Mouse (Mus musculus) midbrain, embryonic 16.5 days (tissue): ENCODE results near the gene Rhot1. TPM values are rescaled to one million over a fixed set of nuclear protein-coding genes. Genes with fewer than 3 reads are reported as not detected.
A peak's percentile ranks its signal among the peaks of the same experiment; 100 is the strongest.

Source experiments
- ATAC-seq: fragments of 200-750 bp; cut with Nextera tagmentation; 2 replicates; pipeline ENCODE4 v1.8.0; 2017; ENCODE audit warnings: moderate TSS enrichment
- H3K27ac ChIP-seq: fragments of 300-500 bp; sonication (generic); 2 replicates; pipeline ENCODE4 v1.5.1; 2014; ENCODE audit warnings: mild to moderate bottlenecking, low read length, mixed read lengths
- H3K27me3 ChIP-seq: fragments of 300-500 bp; sonication (generic); 2 replicates; pipeline ENCODE4 v1.6.1; 2014; ENCODE audit warnings: low read depth, low read length, mixed read lengths; ENCODE audit not compliant: control insufficient read depth, insufficient read depth
- H3K36me3 ChIP-seq: fragments of 300-500 bp; sonication (generic); 2 replicates; pipeline ENCODE4 v1.6.1; 2014; ENCODE audit warnings: mild to moderate bottlenecking, low read length, moderate library complexity, mixed read lengths; ENCODE audit not compliant: control insufficient read depth, insufficient read depth
- H3K4me1 ChIP-seq: fragments of 300-500 bp; sonication (generic); 2 replicates; pipeline ENCODE4 v1.6.1; 2014; ENCODE audit warnings: mild to moderate bottlenecking, low read length, mixed read lengths; ENCODE audit not compliant: control insufficient read depth, insufficient read depth
- H3K4me2 ChIP-seq: fragments of 300-500 bp; sonication (generic); 2 replicates; pipeline ENCODE4 v1.6.1; 2014; ENCODE audit warnings: mild to moderate bottlenecking, low read length, mixed read lengths
- H3K4me3 ChIP-seq: fragments of 300-500 bp; sonication (generic); 2 replicates; pipeline ENCODE4 v1.5.1; 2014; ENCODE audit warnings: low read depth, mild to moderate bottlenecking, low read length, moderate library complexity, mixed read lengths
- H3K9ac ChIP-seq: fragments of 300-500 bp; sonication (generic); 2 replicates; pipeline ENCODE4 v1.6.1; 2014; ENCODE audit warnings: low read depth, low read length, mixed read lengths
- H3K9me3 ChIP-seq: fragments of 300-500 bp; sonication (generic); replicated peaks from 2 replicates; pipeline ENCODE4 v1.6.1; 2014; ENCODE audit warnings: mild to moderate bottlenecking, low read length, mixed read lengths; ENCODE audit not compliant: control insufficient read depth, poor library complexity, severe bottlenecking
- WGBS: fragments of 180-500 bp; shearing (Covaris S2); extraction: QIAGEN DNeasy Blood & Tissue Kit; methylation state at CpG from one replicate; pipeline ENCODE4 v1.1.7; 2014; 5-methylcytosine and 5-hydroxymethylcytosine counted together
- polyA plus RNA-seq: library from polyadenylated mRNA; unstranded; fragments of >200 nt; fragmentation: Nextera tagmentation; extraction: Ambion mirVana; gene quantifications from 2 replicates; pipeline ENCODE4 v1.2.1, GENCODE M21; 2015

Gene Rhot1
- polyA plus RNA-seq, 1 experiment from 2014 or later, result 70.1 TPM

- Histone ChIP-seq H3K9me3 (no peaks in the 10 kb centered on the region), H3K4me1 (peaks cover 9% of the 10 kb centered on the region; the same call in 1 of the 2 replicates), H3K36me3 (no peaks in the 10 kb centered on the region), H3K27me3 (no peaks in the 10 kb centered on the region), H3K4me2 (no peak overlapping the region), H3K9ac (no peak overlapping the region), H3K27ac (no peak overlapping the region), H3K4me3 (no peak overlapping the region)
- no peak for ATAC-seq
- 75% methylated on average over 2 of the region's 2 CpGs for WGBS
Observed at GRCm38 (mm10) chr11:80291004-80291403, 82.2 kb downstream of the Rhot1 start.

GRCm38 (mm10) chr11:80292463-80292862, 83.6 kb downstream of the Rhot1 start:
- no peak for ATAC-seq
- Histone ChIP-seq H3K4me3 (no peak overlapping the region), H3K9me3 (no peaks in the 10 kb centered on the region), H3K4me1 (peaks cover 9% of the 10 kb centered on the region; the same call in 1 of the 2 replicates), H3K27ac (0 out of 2 replicates have a peak overlapping the region, but pooled peaks have one; percentile 40), H3K36me3 (no peaks in the 10 kb centered on the region), H3K9ac (no peak overlapping the region; the same call in 1 of the 2 replicates), H3K4me2 (no peak overlapping the region), H3K27me3 (no peaks in the 10 kb centered on the region; the same call in 1 of the 2 replicates)
- WGBS, result 17% methylated on average over 7 of the region's 7 CpGs

GRCm38 (mm10) chr11:80295066-80295465, 86.2 kb downstream of the Rhot1 start:
- H3K9ac ChIP-seq, result no peak overlapping the region
- no peaks in the 10 kb centered on the region for H3K9me3 ChIP-seq
- H3K27me3 ChIP-seq, result no peaks in the 10 kb centered on the region; the same call in 1 of the 2 replicates
- H3K4me1 ChIP-seq, result peaks cover 12% of the 10 kb centered on the region
- H3K27ac ChIP-seq, result no peak overlapping the region
- ATAC-seq, result no peak
- H3K36me3 ChIP-seq, result no peaks in the 10 kb centered on the region
- WGBS, result 26% methylated on average over 9 of the region's 9 CpGs
- H3K4me3 ChIP-seq, result no peak overlapping the region
- H3K4me2 ChIP-seq, result no peak overlapping the region

- ATAC-seq, result no peak
- H3K4me3 ChIP-seq, result no peak overlapping the region
- no peak overlapping the region for H3K27ac ChIP-seq
- H3K4me1 ChIP-seq, result peaks cover 15% of the 10 kb centered on the region
- no peaks in the 10 kb centered on the region for H3K36me3 ChIP-seq
- no peaks in the 10 kb centered on the region for H3K9me3 ChIP-seq
- WGBS, result 19% methylated on average over 14 of the region's 14 CpGs
- no peak overlapping the region for H3K9ac ChIP-seq
- no peak overlapping the region for H3K4me2 ChIP-seq
- no peaks in the 10 kb centered on the region; the same call in 1 of the 2 replicates for H3K27me3 ChIP-seq
Observed at GRCm38 (mm10) chr11:80295785-80296184, 87.0 kb downstream of the Rhot1 start.

- H3K27ac ChIP-seq, result no peak overlapping the region
- 7% methylated on average over 12 of the region's 12 CpGs for WGBS
- no peak overlapping the region for H3K9ac ChIP-seq
- H3K4me1 ChIP-seq, result peaks cover 22% of the 10 kb centered on the region
- no peaks in the 10 kb centered on the region for H3K36me3 ChIP-seq
- peak overlapping the region; percentile 100 for H3K4me2 ChIP-seq
- H3K27me3 ChIP-seq, result no peaks in the 10 kb centered on the region; the same call in 1 of the 2 replicates
- H3K9me3 ChIP-seq, result no peaks in the 10 kb centered on the region
- no peak for ATAC-seq
- H3K4me3 ChIP-seq, result no peak overlapping the region
Observed at GRCm38 (mm10) chr11:80299513-80300235, 90.9 kb downstream of the Rhot1 start.

GRCm38 (mm10) chr11:80300551-80301315, 91.9 kb downstream of the Rhot1 start, which contains the start of gene Rhbdl3:
Gene Rhbdl3, plus strand, starts transcription at chr11:80300912.
- no peaks in the 10 kb centered on the region; the same call in 1 of the 2 replicates for H3K27me3 ChIP-seq
- peaks cover 22% of the 10 kb centered on the region for H3K4me1 ChIP-seq
- H3K4me2 ChIP-seq, result peak within 1 kb of the TSS; percentile 100
- peak; percentile 52 for ATAC-seq
- H3K27ac ChIP-seq, result peak within 1 kb of the TSS; percentile 69
- no peaks in the 10 kb centered on the region for H3K36me3 ChIP-seq
- no peaks in the 10 kb centered on the region for H3K9me3 ChIP-seq
- peak within 1 kb of the TSS; percentile 79 for H3K4me3 ChIP-seq
- H3K9ac ChIP-seq, result peak within 1 kb of the TSS; percentile 76
- WGBS, result 0% methylated on average over 48 of the region's 81 CpGs

- H3K27ac ChIP-seq, result peak overlapping the region; percentile 69
- H3K4me2 ChIP-seq, result peak overlapping the region; percentile 100
- ATAC-seq, result peak; percentile 47
- peak overlapping the region; percentile 76 for H3K9ac ChIP-seq
- peaks cover 22% of the 10 kb centered on the region for H3K4me1 ChIP-seq
- H3K27me3 ChIP-seq, result no peaks in the 10 kb centered on the region; the same call in 1 of the 2 replicates
- peak overlapping the region; percentile 79 for H3K4me3 ChIP-seq
- H3K36me3 ChIP-seq, result no peaks in the 10 kb centered on the region
- no peaks in the 10 kb centered on the region for H3K9me3 ChIP-seq
- WGBS, result 0% methylated on average over 52 of the region's 53 CpGs
Observed at GRCm38 (mm10) chr11:80301316-80302045, 92.7 kb downstream of the Rhot1 start.

- no peaks in the 10 kb centered on the region for H3K36me3 ChIP-seq
- H3K27me3 ChIP-seq, result no peaks in the 10 kb centered on the region
- no peak for ATAC-seq
- 0% methylated on average over 9 of the region's 9 CpGs for WGBS
- peak overlapping the region; percentile 79 for H3K4me3 ChIP-seq
- no peaks in the 10 kb centered on the region for H3K9me3 ChIP-seq
- H3K9ac ChIP-seq, result peak overlapping the region; percentile 76; the same call in 1 of the 2 replicates
- H3K27ac ChIP-seq, result peak overlapping the region; percentile 69
- peak overlapping the region; percentile 100 for H3K4me2 ChIP-seq
- peaks cover 22% of the 10 kb centered on the region for H3K4me1 ChIP-seq
Observed at GRCm38 (mm10) chr11:80302046-80302390, 93.2 kb downstream of the Rhot1 start.
